Mouse (Mus musculus) cortical plate, adult 2 months (tissue): ENCODE results near the gene Prr36.

Experiments used
- CTCF ChIP-seq: fragments of 200-500 bp; IDR thresholded peaks from 2 replicates; pipeline ENCODE4 v1.5.1; 2011; ENCODE audit warnings: mild to moderate bottlenecking, control low read depth, low read length; ENCODE audit not compliant: insufficient read depth; ENCODE audit errors: extremely low read depth
- POLR2A ChIP-seq: fragments of 200-500 bp; IDR thresholded peaks from 2 replicates; pipeline ENCODE4 v1.6.1; 2011; ENCODE audit warnings: mild to moderate bottlenecking, low read length, control low read depth; ENCODE audit not compliant: insufficient read depth; ENCODE audit errors: extremely low read depth

- TF ChIP-seq CTCF: no peak
- TF ChIP-seq POLR2A: no peak
These were observed 10.9 kb downstream of the Prr36 start for GRCm38 (mm10) chr8:4206182-4207015.
